Mouse (Mus musculus): ENCODE data around the gene Samsn1. TPM values are rescaled to one million over a fixed set of nuclear protein-coding genes. Genes with fewer than 3 reads are reported as not detected.
A peak's percentile ranks its signal among the peaks of the same experiment; 100 is the strongest.

The Samsn1 gene
- polyA plus RNA-seq, 3 experiments from 2014 or later: 140 to 182 (median 152) TPM

DNA sequence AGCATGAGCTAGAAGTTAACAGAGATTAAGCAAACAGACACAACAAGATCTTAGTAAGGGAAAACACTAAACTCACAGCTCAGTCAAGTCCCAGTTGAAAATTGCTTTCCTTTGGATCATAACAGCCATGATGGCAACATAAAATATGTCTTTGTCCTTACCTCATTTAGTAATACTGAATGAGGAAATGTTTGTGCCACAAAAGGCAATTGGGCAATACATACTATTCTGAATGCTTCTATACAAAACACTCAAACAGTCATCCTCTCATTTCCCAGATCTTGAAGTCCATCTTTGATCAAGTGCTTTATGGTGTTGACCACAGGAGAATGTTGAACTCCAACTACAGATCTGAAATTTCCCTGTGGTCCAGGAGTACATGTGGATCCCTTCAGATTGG is 88.7 kb downstream of the Samsn1 start:
- ATAC-seq: no peak

DNA sequence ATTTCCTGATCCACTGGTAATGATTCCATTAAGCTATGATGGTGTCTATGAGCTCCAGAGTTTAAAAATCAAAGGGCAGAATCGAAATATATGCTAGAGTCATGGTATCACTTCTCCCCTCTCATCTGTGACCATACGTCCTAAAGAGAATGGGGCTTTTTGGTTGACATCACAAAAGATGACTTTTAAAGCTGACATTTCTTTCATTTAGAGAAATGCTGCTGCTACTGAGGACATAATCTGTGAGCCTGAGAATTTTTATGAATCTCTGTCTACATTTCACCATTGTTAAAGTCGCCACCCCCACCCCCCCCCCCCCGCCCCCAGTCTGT is 91.9 kb downstream of the Samsn1 start:
- no peak for ATAC-seq

DNA sequence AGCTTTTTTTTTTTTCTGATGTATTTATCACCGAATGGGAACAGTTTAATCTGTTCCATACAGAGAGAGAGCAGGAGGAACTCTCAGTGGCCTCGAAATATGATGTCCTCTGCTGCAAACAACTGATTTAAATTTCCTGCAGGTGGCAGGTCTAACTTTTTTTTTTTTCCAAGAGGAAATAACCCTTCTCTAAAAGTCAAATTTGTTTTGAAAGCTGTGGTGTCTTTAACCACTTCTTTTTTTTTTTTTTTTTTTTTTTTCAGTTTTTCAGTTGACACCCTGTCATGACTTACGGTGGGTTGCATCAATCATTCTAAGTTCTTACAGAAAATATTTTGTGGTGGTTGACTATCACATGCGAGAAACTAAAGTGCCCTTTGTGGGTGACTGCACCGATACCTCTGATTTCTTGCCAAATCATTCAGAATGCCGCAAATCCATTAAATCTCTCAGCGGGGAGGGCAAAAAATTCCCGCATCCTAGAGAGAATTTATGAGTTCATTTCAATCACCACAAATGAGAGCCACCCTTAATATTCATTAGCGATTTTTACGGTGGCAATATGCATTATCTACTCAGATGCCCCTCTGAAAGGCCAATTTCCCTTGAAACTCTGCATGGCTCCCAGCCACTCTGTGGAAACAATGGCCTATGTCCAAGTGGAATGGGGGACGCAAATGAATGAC is 92.4 kb downstream of the Samsn1 start:
- ATAC-seq: peak; percentile 51

DNA sequence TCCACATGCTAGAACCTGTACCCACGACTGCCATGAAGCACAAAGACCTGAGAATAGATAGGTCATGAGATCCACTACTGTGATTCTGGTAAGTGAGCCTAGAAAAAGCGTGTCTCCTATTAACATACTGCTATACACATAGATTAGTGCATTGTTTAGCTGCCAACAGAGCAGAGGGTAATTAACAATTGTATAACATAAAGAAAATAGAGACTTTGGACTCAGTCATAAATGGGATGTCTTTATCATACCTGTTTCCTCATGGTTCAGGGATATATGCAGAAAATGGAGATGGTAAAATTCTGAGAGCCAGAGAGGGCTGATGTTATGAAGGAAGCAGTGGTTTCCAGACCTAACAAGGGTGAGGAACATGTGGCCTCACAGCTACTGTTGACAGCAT is 95.6 kb downstream of the Samsn1 start:
- ATAC-seq: no peak

DNA sequence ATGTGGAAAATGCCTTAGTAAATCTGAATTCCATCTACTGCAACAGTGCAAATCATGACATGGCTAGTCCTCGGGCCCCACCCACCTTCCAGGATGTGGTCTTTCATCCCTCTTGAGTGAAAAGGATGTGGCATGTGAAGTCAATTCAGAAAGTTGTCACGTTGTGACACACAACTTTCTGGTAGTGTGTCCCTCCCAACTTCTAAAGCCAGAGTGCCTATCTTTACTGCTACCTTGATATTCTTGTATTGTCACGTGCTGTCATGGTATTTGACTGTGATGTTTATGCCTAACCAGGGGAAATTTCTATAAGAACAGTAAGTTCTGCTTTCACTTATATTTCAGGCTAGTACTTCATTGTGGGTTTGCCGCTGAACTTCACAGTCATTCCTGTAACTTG is 101.2 kb downstream of the Samsn1 start:
- ATAC-seq: peak; percentile 95

DNA sequence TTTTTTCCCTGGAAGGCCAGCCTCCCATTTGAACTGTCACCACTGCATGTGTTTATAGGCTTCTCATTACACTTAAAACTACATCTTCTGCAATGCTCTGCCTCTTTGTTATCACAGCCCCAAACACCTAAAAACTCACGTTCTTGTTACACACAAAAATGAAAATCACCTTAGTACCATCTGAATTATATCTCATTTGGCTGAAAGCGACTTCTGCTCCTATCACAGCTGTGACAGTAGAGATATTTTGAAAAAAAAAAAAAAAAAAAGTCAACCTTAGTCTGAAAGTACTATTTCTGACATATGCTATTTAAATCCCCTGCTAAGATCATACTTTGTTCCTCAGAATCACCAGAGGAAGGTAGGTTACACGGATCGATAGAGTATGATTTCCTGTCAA is 102.8 kb downstream of the Samsn1 start:
- ATAC-seq: no peak

DNA sequence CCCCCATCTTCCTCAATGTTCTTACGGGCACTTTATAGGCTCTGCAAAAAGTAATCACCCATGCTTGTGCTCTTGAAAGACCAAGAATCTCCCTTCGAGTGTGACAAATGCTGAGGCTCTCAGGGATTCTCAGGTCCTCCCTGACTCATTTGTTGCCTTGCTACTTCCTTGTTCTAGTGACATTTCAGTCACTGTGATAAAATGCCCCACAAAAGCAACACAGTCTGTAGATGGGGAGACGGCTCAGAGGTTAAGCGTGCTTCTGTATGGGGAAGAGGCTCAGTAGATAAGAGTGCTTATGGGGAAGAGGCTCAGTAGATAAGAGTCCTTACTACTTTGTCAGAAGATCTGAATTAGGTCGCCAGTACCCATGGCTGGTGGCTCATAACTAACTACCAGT is 104.4 kb downstream of the Samsn1 start:
- ATAC-seq: no peak

DNA sequence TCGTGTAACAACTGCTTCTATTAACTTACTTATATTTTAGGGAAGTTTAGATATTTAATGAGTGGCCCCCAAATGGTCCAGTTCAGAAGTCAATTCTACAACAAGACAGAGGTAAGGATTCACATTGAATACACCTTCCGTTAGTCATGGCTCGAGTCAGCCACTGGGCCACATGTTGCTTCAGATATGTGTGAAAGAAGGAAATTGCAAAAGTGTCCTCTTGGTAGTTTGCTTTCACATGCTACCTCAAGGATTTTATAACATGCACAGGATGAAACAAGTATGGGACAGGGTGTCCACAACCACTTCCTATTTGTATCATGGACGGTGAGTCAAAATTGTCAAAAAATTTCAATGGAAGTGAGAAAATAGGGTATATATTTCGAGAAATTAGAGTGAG is 110.0 kb downstream of the Samsn1 start:
- no peak for ATAC-seq

DNA sequence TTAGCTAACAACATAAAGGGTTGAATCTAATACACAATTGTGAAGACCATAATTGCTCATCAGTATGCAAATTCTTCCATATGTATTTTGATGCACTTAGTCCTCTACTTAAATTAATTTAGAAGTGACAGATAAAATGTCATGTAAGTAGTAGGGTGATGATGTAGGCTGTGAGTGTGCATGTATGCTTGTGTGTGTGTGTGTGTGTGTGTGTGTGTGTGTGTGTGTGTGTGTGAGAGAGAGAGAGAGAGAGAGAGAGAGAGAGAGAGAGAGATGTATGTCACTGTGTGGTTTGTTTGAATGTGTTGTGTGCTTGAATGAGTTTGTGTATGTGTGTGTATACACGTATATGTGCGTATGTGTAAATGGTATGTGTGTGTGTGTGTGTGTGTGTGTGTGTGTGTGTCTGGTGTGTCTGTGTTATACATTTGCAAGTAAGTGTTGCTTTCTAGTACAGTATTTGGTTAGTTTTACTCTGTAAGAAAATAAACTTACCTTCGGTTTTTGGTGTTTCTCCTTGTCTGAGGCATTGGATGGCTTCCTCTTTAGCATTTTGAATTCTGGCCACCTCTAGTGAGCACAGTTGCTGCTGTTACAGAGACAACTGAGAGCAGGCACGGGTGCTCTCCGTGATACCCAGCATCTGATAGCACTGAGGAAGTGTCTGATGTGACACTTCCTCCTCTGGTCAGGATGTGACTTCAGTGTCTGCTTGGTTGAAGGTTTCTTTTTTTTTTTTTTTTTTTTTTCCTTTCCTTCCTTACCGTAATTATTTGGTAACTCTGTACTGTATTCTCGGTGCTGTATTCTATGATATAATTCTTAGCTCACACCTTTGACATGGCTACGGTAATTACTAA is 113.2 kb downstream of the Samsn1 start:
- ATAC-seq: peak; percentile 89

DNA sequence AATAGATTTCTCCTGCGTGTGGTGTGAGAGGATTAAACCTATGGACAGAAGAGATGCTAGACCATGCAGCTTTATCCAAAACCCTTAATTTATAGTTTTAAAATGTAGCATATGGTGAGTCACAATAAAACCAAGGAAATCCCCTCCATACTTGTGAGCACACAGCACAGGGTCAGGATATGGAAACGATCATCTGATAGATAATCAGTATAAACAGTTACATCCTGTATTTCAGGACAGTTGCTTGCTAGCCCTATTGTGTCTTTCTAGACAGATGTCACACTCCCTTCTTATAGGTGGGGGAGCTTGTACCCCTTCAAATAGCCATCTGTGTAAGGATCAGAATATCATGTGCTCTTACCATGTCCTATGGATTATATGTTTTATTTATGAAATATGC is 115.3 kb downstream of the Samsn1 start:
- ATAC-seq: peak; percentile 57

DNA sequence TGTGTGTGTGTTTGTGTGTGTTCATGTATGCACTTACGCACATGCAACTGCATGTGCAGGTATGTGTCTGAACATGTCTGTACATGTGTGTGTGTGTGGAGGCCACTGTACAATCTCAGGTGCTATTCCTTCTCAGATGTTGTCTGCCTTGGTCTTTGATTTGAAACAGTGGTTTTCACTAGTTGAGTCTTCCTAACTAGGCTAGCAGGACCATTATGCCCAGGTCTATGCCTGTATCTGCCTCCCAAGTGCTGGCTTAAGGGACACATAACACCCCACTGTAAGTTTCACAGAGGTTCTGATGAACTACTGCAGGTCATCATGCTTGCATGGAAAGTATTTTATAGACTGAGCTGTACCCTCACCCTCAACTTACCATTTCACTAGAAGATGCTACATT is 115.8 kb downstream of the Samsn1 start:
- ATAC-seq: no peak

DNA sequence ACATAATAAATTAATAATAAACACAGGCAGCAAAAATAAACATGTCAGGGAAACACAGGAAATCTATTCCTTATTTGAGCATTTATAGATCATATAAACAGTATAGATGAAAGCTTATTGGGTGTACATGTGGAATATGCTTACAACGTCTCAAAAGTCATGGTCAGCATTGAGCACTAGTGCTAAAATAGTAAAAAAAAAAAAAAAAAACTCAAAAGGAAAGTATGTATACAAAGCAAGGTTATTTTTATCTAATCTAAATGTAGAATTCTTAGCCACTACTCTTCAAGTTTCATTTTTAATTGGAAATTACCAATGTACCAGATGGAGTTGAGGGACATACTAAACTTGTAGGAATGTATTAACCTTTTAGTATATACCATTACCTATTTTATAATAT is 116.8 kb downstream of the Samsn1 start:
- ATAC-seq: no peak

DNA sequence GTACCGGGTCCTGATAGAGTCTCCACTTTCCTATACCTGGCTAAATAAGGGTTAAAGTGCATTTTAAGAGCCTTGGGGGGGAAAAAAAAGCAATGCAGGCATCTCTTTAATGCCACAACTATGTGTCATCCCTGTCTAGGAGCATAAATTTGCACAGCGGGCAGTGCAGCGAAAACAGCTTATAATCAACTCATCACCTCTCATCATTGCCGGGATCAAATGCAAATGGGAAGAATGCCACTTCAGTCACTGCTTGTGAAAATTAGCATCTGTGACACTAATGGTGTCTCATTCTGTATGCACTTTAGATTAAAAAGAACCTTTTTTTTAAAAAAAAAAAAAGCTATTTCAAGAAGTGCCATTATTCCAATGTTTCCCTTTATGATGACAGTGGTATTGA is 118.0 kb downstream of the Samsn1 start:
- ATAC-seq: no peak

DNA sequence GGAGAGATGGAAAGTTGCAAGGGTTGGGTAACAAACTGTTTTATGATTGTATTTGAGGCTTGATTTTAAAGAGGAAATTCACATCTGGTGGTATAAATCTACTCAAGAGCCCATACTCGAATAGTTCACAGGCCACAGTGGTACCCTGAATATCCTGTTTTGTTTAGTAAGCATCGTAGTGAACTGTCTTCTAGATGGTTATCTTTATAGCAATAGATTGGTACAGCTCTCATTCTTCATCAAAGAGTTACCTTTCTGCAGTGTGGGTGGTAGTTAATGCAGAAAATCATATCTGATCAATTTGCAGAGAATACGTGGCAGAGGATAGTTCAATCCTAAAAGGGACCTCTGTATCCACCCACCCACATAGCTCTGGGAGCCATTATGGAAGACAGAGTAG is 119.1 kb downstream of the Samsn1 start:
- ATAC-seq: peak; percentile 65

DNA sequence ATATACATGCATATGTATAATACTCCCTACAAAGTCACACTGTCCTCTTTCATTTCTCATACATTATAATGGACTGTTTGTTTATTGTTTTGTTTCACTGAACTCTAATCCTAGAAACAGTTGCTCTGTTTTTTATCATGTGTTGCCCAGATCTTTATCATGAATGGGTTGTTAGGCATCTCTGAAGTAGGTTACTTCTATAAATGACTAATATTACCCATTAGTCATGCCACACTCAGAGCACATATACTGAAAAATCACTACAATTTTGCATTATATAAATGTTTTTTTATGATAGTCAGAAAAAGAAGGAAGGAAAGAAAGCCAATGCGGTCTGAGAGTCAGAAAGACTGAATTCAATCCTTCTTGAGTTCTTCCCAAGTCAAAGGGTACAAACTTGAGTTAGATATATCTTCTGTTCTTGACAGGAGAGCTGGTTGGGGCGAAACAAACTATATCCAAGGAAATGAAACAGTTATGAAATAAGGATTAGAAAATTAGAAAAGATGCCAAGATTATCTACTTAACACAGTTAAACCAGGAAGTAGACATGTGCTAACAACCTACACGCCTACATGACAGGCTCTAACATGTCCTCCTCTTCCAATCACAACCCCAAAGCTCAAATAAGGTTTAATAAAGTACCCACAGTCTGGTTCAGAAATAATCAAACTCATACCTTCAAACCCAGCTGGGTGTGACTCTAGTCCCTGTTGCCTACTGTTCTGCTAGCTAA is 122.0 kb downstream of the Samsn1 start:
- peak; percentile 16 for ATAC-seq

DNA sequence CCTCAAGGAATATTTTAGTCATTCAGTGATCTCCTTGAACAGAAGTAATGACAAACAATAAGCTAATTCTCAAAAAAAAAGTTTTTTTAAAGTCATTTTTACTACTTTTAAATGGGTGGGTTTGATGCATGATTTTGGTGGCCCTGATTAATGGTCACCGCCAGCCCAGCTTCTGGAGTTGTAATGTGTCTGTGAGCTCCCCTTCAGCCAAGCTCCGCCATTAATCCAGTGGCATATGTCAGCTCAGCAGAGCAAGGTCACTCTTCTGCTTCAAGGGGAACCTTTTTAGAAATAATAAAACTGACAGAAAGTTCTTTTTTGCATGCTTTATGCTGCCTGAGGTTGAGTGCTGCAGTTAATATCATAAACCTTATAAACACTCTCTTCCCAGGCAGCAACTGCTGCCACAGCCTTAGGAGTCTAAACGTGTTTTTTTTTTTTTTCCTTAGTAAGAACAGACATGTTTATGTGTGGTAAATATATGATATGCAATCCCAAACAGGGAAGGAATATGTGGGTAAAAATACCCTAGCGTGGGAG is 124.2 kb downstream of the Samsn1 start:
- no peak for ATAC-seq

DNA sequence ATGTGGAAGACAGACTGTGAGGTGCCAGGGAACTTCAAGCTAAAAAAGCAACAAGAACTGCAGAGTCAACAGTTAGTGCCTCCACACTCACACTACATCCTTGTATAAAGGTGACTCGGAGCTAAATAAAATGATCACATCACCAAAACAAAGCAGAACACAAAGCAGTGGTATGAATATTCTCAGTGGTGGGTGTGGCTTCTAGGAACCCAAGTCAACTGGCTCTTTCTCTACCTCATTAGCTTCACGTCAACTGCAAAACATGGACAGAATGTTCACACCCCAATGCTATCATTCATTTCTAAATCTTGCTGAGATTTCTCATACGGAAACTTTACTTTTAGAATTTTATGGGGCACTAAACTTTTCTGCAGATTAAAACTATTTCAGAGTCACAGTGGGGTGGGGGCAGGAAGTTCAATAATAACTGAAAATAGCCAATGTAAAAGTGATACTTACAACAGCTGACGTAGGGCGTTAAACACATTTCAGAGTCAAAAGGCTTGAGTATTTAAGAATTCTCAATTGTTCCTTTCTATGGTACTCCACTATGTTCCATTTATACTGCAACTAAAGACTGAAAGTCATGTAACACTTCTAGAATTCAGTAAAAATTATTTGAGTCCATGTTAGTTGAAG is 127.7 kb downstream of the Samsn1 start:
- ATAC-seq: peak; percentile 74

DNA sequence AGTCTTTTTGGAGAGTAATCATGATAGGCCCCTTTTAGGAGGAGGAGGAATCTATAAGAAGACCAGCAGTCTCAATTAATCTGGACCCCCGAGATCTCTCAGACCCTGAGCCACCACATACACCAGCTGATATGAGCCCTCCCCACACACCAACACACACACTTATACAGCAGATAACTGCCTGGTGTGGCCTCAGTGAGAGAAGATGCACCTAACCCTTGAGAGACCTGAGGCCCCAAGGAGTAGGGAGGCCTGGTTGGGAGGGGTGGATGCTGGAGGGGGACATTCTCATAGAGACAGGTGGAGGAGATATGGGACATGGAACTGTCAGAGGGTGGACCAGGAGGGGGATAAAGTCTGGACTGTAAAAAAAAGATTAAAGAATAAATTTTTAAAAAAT is 128.6 kb downstream of the Samsn1 start:
- ATAC-seq: no peak

DNA sequence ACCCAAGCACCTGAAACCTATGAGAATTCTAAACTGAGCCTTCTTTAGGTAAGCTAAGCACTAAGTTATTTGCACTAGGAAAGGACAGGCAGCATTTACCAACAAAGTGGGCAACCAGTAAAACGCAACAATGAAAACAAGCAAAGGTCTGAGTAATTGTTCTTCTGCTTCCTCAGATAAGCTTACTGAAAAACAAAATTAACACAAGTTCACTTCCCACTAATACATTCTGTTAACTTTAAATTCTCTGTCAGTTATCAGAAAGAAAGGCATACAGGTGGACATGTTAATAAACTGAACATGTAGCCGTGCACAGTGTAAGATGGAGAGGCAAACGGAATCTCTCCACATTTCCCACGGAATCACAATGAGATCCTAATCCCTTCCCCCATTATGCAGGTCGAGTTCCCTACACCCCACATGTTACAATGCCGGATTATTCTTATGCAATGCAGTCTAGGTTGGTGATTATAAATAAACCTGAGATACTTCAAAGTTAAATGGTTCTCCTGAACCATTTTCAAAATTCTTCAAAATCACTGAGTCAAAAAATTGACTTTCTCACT is 132.9 kb downstream of the Samsn1 start:
- ATAC-seq: no peak

DNA sequence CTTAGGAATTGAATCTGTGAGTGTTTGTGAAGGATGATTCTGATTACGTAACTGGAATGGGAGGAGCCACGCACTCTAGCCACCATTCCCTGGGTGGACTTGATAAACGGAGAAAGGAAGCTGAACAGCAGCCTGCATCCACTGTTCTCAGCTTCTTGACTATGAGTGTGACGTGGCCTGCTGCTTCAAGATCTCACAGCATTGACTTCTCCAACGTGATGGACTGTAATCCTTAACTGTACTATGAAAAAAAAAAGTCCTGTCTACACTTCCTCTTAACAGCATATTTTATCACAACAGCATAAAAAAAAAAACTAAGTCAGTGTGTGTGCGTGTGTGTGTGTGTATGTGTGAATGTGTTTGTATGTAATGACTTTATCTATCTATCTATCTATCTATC is 134.9 kb downstream of the Samsn1 start:
- no peak for ATAC-seq

DNA sequence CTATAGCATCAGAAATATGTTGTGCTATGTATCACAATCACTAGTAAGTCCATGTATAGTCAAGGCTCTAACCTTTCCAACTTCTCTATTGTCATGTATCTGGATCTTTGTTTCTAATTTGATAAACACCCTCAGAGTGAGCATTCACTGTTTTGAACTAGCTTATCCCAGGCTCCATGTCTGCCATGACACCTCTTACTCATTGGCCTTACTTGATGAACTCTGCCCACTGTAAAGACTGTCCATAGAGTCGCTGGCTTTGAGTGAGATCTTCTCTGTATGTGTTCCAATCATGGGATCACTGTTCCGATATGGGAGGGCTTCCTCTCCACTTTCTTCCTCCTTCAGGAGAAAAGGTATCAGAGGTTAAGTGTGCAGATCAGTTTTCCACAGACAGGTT is 143.2 kb downstream of the Samsn1 start:
- ATAC-seq: no peak

DNA sequence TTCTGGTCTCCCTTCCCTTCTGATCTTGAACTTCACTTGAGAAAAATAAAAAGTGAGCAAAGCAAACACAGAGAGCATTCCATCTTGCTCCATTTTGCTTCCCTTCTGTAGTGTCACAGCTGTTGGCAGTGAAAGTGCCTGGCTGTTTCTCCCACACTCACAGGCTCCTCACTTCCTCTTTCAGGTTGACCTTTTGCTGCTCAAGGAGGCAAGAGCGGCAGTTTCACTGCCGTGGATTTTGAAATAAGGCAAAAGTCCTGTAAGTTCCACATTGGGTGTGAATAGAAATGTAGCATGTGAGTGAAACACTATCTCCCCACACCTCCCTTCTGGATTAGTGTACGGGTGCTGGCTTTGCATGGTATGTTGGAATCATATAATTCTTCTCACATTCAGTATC is 144.9 kb downstream of the Samsn1 start:
- ATAC-seq: peak; percentile 51

DNA sequence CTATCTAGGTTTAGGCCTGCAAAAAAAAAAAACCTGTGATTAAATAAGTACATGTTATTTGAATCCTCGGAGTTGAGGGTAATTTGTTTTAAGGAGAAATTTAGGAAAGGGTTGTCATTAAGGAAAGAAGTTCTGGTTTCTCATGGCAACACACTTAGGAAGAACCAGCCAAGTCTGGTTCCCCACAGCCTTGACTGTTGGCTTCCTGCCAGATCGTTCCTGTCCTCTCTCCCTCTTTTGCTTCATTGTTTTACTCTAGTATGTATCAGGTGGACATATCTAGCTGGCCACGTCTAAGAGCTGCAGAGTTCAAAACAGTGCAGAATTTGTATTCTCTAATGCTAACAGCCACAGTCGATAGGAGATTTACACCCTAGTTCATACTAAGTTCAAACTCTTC is 146.2 kb downstream of the Samsn1 start:
- ATAC-seq: no peak
